Mouse (Mus musculus) forebrain, embryonic 13.5 days (tissue): Measurements from ENCODE around the gene Map2k1. TPM values are rescaled to one million over a fixed set of nuclear protein-coding genes. Genes with fewer than 3 reads are reported as not detected.
A peak's percentile ranks its signal among the peaks of the same experiment; 100 is the strongest.

Experiments
- ATAC-seq: fragments of 200-750 bp; cut with Nextera tagmentation; 2 replicates; pipeline ENCODE4 v1.8.0; 2017
- H3K27ac ChIP-seq: fragments of 300-500 bp; sonication (generic); 2 replicates; pipeline ENCODE4 v1.5.1; 2015; ENCODE audit warnings: inconsistent platforms, mild to moderate bottlenecking, moderate library complexity
- H3K27me3 ChIP-seq: fragments of 300-500 bp; sonication (generic); 2 replicates; pipeline ENCODE4 v1.6.1; 2015; ENCODE audit warnings: mild to moderate bottlenecking, inconsistent platforms
- H3K36me3 ChIP-seq: fragments of 300-500 bp; sonication (generic); 2 replicates; pipeline ENCODE4 v1.6.1; 2015; ENCODE audit warnings: mild to moderate bottlenecking, inconsistent platforms; ENCODE audit not compliant: poor library complexity, severe bottlenecking
- H3K4me1 ChIP-seq: fragments of 300-500 bp; sonication (generic); 2 replicates; pipeline ENCODE4 v1.6.1; 2015; ENCODE audit warnings: inconsistent platforms
- H3K4me2 ChIP-seq: fragments of 300-500 bp; sonication (generic); 2 replicates; pipeline ENCODE4 v1.6.1; 2015; ENCODE audit warnings: inconsistent platforms, mild to moderate bottlenecking, moderate library complexity
- H3K4me3 ChIP-seq: fragments of 300-500 bp; sonication (generic); 2 replicates; pipeline ENCODE4 v1.5.1; 2015; ENCODE audit warnings: mild to moderate bottlenecking, inconsistent platforms
- H3K9ac ChIP-seq: fragments of 300-500 bp; sonication (generic); 2 replicates; pipeline ENCODE4 v1.6.1; 2015; ENCODE audit warnings: mild to moderate bottlenecking, inconsistent platforms
- H3K9me3 ChIP-seq: fragments of 300-500 bp; sonication (generic); replicated peaks from 2 replicates; pipeline ENCODE4 v1.6.1; 2016; ENCODE audit warnings: inconsistent platforms
- WGBS: fragments of 180-500 bp; shearing (Covaris S2); methylation state at CpG from one replicate; pipeline ENCODE4 v1.1.7; 2015; 5-methylcytosine and 5-hydroxymethylcytosine counted together
- polyA plus RNA-seq: library from polyadenylated mRNA; unstranded; fragments of >200 nt; fragmentation: Nextera tagmentation; extraction: Ambion mirVana; gene quantifications from 2 replicates; pipeline ENCODE4 v1.2.1, GENCODE M21; 2015

Map2k1 gene
- polyA plus RNA-seq, 1 experiment from 2014 or later: 40.3 TPM

- Histone ChIP-seq H3K27me3 (no peaks in the 10 kb centered on the region), H3K36me3 (peaks cover 5% of the 10 kb centered on the region; the same call in 1 of the 2 replicates), H3K4me3 (no peak overlapping the region), H3K4me1 (peaks cover 4% of the 10 kb centered on the region; the same call in 1 of the 2 replicates), H3K9me3 (no peaks in the 10 kb centered on the region), H3K9ac (no peak overlapping the region), H3K27ac (no peak overlapping the region), H3K4me2 (no peak overlapping the region)
- WGBS: 83% methylated on average over 8 of the region's 8 CpGs
- ATAC-seq: no peak
These were observed 12.8 kb downstream of the Map2k1 start for GRCm38 (mm10) chr9:64240681-64241080.

GRCm38 (mm10) chr9:64240116-64240515, 13.3 kb downstream of the Map2k1 start:
- Histone ChIP-seq H3K36me3 (peaks cover 5% of the 10 kb centered on the region; the same call in 1 of the 2 replicates), H3K9ac (no peak overlapping the region), H3K4me1 (peaks cover 4% of the 10 kb centered on the region; the same call in 1 of the 2 replicates), H3K9me3 (no peaks in the 10 kb centered on the region), H3K4me2 (no peak overlapping the region), H3K4me3 (no peak overlapping the region), H3K27ac (no peak overlapping the region), H3K27me3 (no peaks in the 10 kb centered on the region)
- 66% methylated on average over 2 of the region's 2 CpGs for WGBS
- ATAC-seq: no peak

- peaks cover 17% of the 10 kb centered on the region for H3K4me1 ChIP-seq
- no peak for ATAC-seq
- WGBS: 95% methylated on average over 7 of the region's 7 CpGs
- H3K9me3 ChIP-seq: no peaks in the 10 kb centered on the region
- H3K27me3 ChIP-seq: no peaks in the 10 kb centered on the region
- no peak overlapping the region for H3K4me2 ChIP-seq
- H3K9ac ChIP-seq: no peak overlapping the region
- H3K27ac ChIP-seq: no peak overlapping the region
- H3K4me3 ChIP-seq: no peak overlapping the region
- peaks cover 5% of the 10 kb centered on the region; the same call in 1 of the 2 replicates for H3K36me3 ChIP-seq
These were observed 17.4 kb downstream of the Map2k1 start for GRCm38 (mm10) chr9:64236056-64236455.

- H3K9me3 ChIP-seq: no peaks in the 10 kb centered on the region
- peaks cover 5% of the 10 kb centered on the region; the same call in 1 of the 2 replicates for H3K36me3 ChIP-seq
- peaks cover 17% of the 10 kb centered on the region for H3K4me1 ChIP-seq
- no peaks in the 10 kb centered on the region for H3K27me3 ChIP-seq
- H3K4me2 ChIP-seq: no peak within 1 kb of the TSS
- no peak for ATAC-seq
- no peak within 1 kb of the TSS for H3K4me3 ChIP-seq
- H3K27ac ChIP-seq: no peak within 1 kb of the TSS
- WGBS: 97% methylated on average over 8 of the region's 8 CpGs
- H3K9ac ChIP-seq: no peak within 1 kb of the TSS
These were observed 18.5 kb downstream of the Map2k1 start, which contains the start of gene Uchl4 for GRCm38 (mm10) chr9:64234768-64235435. Gene Uchl4 (plus strand): TSS chr9:64235201.

- Histone ChIP-seq H3K9ac (no peak overlapping the region), H3K4me1 (peaks cover 25% of the 10 kb centered on the region), H3K9me3 (no peaks in the 10 kb centered on the region), H3K27ac (no peak overlapping the region), H3K27me3 (no peaks in the 10 kb centered on the region), H3K4me2 (no peak overlapping the region), H3K36me3 (0 out of 2 replicates have a peak, but pooled peaks cover 5% of the 10 kb centered on the region), H3K4me3 (no peak overlapping the region)
- 66% methylated on average over 5 of the region's 5 CpGs for WGBS
- no peak for ATAC-seq
These were observed 19.8 kb downstream of the Map2k1 start for GRCm38 (mm10) chr9:64233656-64234055.

GRCm38 (mm10) chr9:64232257-64232957, 21.0 kb downstream of the Map2k1 start:
- H3K36me3 ChIP-seq: 0 out of 2 replicates have a peak, but pooled peaks cover 5% of the 10 kb centered on the region
- H3K4me1 ChIP-seq: peaks cover 26% of the 10 kb centered on the region
- no peak overlapping the region for H3K4me2 ChIP-seq
- H3K27me3 ChIP-seq: no peaks in the 10 kb centered on the region
- no peak overlapping the region for H3K9ac ChIP-seq
- H3K27ac ChIP-seq: no peak overlapping the region; the same call in 1 of the 2 replicates
- 51% methylated on average over 9 of the region's 9 CpGs for WGBS
- no peak overlapping the region for H3K4me3 ChIP-seq
- no peak for ATAC-seq
- H3K9me3 ChIP-seq: no peaks in the 10 kb centered on the region

GRCm38 (mm10) chr9:64231674-64232073, 21.8 kb downstream of the Map2k1 start:
- H3K9me3 ChIP-seq: no peaks in the 10 kb centered on the region
- H3K4me3 ChIP-seq: no peak overlapping the region
- H3K4me2 ChIP-seq: no peak overlapping the region
- no peak overlapping the region for H3K9ac ChIP-seq
- 75% methylated on average over 3 of the region's 3 CpGs for WGBS
- H3K27ac ChIP-seq: no peak overlapping the region
- peaks cover 26% of the 10 kb centered on the region for H3K4me1 ChIP-seq
- ATAC-seq: no peak
- H3K27me3 ChIP-seq: no peaks in the 10 kb centered on the region
- H3K36me3 ChIP-seq: 0 out of 2 replicates have a peak, but pooled peaks cover 5% of the 10 kb centered on the region

- Histone ChIP-seq H3K9ac (no peak overlapping the region), H3K4me3 (no peak overlapping the region), H3K27ac (no peak overlapping the region), H3K4me2 (no peak overlapping the region), H3K4me1 (peaks cover 26% of the 10 kb centered on the region), H3K9me3 (no peaks in the 10 kb centered on the region), H3K27me3 (no peaks in the 10 kb centered on the region), H3K36me3 (0 out of 2 replicates have a peak, but pooled peaks cover 2% of the 10 kb centered on the region)
- no peak for ATAC-seq
- 81% methylated on average over 5 of the region's 5 CpGs for WGBS
These were observed 22.3 kb downstream of the Map2k1 start for GRCm38 (mm10) chr9:64231171-64231570.

GRCm38 (mm10) chr9:64228972-64229371, 24.5 kb downstream of the Map2k1 start:
- no peaks in the 10 kb centered on the region for H3K36me3 ChIP-seq
- H3K4me1 ChIP-seq: peaks cover 26% of the 10 kb centered on the region
- no peak overlapping the region for H3K9ac ChIP-seq
- H3K27me3 ChIP-seq: no peaks in the 10 kb centered on the region
- peak overlapping the region; percentile 8; the same call in 1 of the 2 replicates for H3K27ac ChIP-seq
- no peak overlapping the region for H3K4me2 ChIP-seq
- no peak for ATAC-seq
- no peaks in the 10 kb centered on the region for H3K9me3 ChIP-seq
- no peak overlapping the region for H3K4me3 ChIP-seq

GRCm38 (mm10) chr9:64227736-64228135, 25.7 kb downstream of the Map2k1 start:
- H3K4me2 ChIP-seq: no peak overlapping the region
- no peak overlapping the region for H3K27ac ChIP-seq
- no peaks in the 10 kb centered on the region for H3K9me3 ChIP-seq
- H3K4me3 ChIP-seq: no peak overlapping the region
- no peaks in the 10 kb centered on the region for H3K36me3 ChIP-seq
- no peaks in the 10 kb centered on the region for H3K27me3 ChIP-seq
- H3K4me1 ChIP-seq: peaks cover 26% of the 10 kb centered on the region
- ATAC-seq: no peak
- WGBS: 91% methylated on average over 12 of the region's 12 CpGs
- no peak overlapping the region for H3K9ac ChIP-seq

GRCm38 (mm10) chr9:64225805-64226204, 27.6 kb downstream of the Map2k1 start:
- H3K27ac ChIP-seq: no peak overlapping the region
- no peak overlapping the region for H3K4me2 ChIP-seq
- peaks cover 9% of the 10 kb centered on the region; the same call in 1 of the 2 replicates for H3K4me1 ChIP-seq
- no peaks in the 10 kb centered on the region for H3K36me3 ChIP-seq
- H3K4me3 ChIP-seq: no peak overlapping the region
- no peaks in the 10 kb centered on the region for H3K9me3 ChIP-seq
- H3K9ac ChIP-seq: no peak overlapping the region
- no peak for ATAC-seq
- H3K27me3 ChIP-seq: no peaks in the 10 kb centered on the region

GRCm38 (mm10) chr9:64222098-64222497, 31.3 kb downstream of the Map2k1 start:
- Histone ChIP-seq H3K36me3 (no peaks in the 10 kb centered on the region), H3K4me3 (no peak overlapping the region), H3K9me3 (no peaks in the 10 kb centered on the region), H3K4me1 (peaks cover 6% of the 10 kb centered on the region; the same call in 1 of the 2 replicates), H3K9ac (no peak overlapping the region), H3K4me2 (no peak overlapping the region), H3K27me3 (no peaks in the 10 kb centered on the region), H3K27ac (no peak overlapping the region)
- ATAC-seq: no peak
- WGBS: 65% methylated on average over 2 of the region's 2 CpGs
